9 mouse cellular contexts compared by ENCODE assay signal in the genomic region with DNA sequence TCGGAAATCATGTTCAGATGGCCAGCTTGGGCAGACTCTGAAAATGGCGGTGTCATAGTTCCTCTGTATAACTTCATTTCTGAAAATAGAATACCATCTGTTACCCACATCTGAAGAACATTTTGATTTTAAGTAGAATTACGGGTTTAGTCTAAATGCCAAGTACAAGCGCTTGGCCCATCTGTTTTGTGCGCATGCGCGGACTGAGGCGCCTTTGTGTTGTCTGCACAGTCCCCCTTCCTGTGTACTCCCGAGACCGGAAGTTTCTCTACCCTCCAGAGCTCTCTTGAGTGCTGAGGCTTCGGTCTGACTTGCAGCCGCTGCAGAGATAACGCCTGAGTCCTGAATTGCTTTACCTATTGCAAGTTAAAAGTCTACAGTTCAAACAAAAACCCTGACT. TPM values are rescaled to one million over a fixed set of nuclear protein-coding genes. Genes with fewer than 3 reads are reported as not detected.
DNase-seq lines count a peak whose midpoint lies in the region; ATAC-seq lines count a peak whose summit lies in the region.
"Had no signal": no experiment of that assay in that cellular context is flagged by ENCODE, and none has a peak within 500 bp of the region (broad histone marks: within the 10 kb centered on the region; RNA-seq: fewer than 3 reads in every experiment).

No protein-coding gene starts in this region.

- H3K4me1 ChIP-seq in liver, embryonic 11.5 days (replicated peaks; ENCODE audit: control insufficient read depth, insufficient read depth, low read length): peaks cover 14% of the 10 kb centered on the region

- H3K27ac ChIP-seq in liver, embryonic 11.5 days (ENCODE audit: low read depth, low read length): no peak overlapping the region
- H3K27ac ChIP-seq: embryonic facial prominence, embryonic 13.5 days; limb, embryonic 13.5 days had no signal

- H3K36me3 ChIP-seq in liver, embryonic 11.5 days (ENCODE audit: control insufficient read depth, insufficient read depth, low read length): peaks cover 39% of the 10 kb centered on the region

- H3K9me3 ChIP-seq in liver, embryonic 11.5 days (ENCODE audit: control insufficient read depth, low read length): peaks cover 7% of the 10 kb centered on the region; the same call in 1 of the 2 replicates

- H3K9ac ChIP-seq in liver, embryonic 11.5 days (ENCODE audit: low read depth, low read length): no peak overlapping the region
- H3K9ac ChIP-seq: embryonic facial prominence, embryonic 13.5 days; limb, embryonic 13.5 days had no signal

- 87% methylated on average over 13 of the region's 13 CpGs for WGBS in liver, embryonic 11.5 days

- no peaks in the 10 kb centered on the region for H3K27me3 ChIP-seq in liver, embryonic 11.5 days (replicated peaks; ENCODE audit: control insufficient read depth, insufficient read depth, low read length)
- H3K27me3 ChIP-seq: embryonic facial prominence, embryonic 13.5 days; limb, embryonic 13.5 days had no signal

- peak; percentile 36 to 38 for DNase-seq in spleen, adult 18-20 months
- DNase-seq in spleen, postnatal 4 days (ENCODE audit: low spot score in 2 of 2): no peak
- peak; percentile 81 for DNase-seq in cerebellum, adult 9-11 months
- peak; percentile 77 to 84 for DNase-seq in left cerebral cortex, adult 18-20 months (ENCODE audit: low spot score in 2 of 2)
- DNase-seq in thymus, postnatal 10 days (ENCODE audit: low spot score in 2 of 2): peak; percentile 66 to 71
- no peak for DNase-seq in liver, embryonic 11.5 days (ENCODE audit: low spot score)
- DNase-seq in embryo, embryonic 10 days (ENCODE audit: low spot score): no peak

- no peak for ATAC-seq in liver, embryonic 11.5 days (replicated peaks; ENCODE audit: low FRiP score)

- H3K4me2 ChIP-seq in liver, embryonic 11.5 days: no peak overlapping the region
- H3K4me2 ChIP-seq: embryonic facial prominence, embryonic 13.5 days; limb, embryonic 13.5 days had no signal

- no peak overlapping the region for H3K4me3 ChIP-seq in liver, embryonic 11.5 days (ENCODE audit: low read depth, low read length)
- H3K4me3 ChIP-seq: embryonic facial prominence, embryonic 13.5 days; limb, embryonic 13.5 days had no signal

RNA-seq across cellular contexts. Expression of a gene that starts 4.7 kb away (rescaled TPM):
- 10 to 100 TPM; 64.8 to 75.6 TPM for total RNA-seq in left cerebral cortex, adult 18-20 months (2021)
- 48.6 and 54.6 TPM in 2 replicates for polyA plus RNA-seq in liver, embryonic 11.5 days (2014; fragmentation: Nextera tagmentation; extraction: Ambion mirVana)

RNA-seq across cellular contexts. Expression of a gene that starts 9.0 kb away (rescaled TPM):
- 1 to 10 TPM; 5.6 to 7.7 TPM for total RNA-seq in left cerebral cortex, adult 18-20 months (2021)
- 7.6 and 7.7 TPM in 2 replicates for polyA plus RNA-seq in liver, embryonic 11.5 days (2014; fragmentation: Nextera tagmentation; extraction: Ambion mirVana)

RNA-seq across cellular contexts. Expression of a gene that starts 9.1 kb away (rescaled TPM):
- 1 to 10 TPM in 1 of 2 experiments, not detected in 1; 1.5 TPM for total RNA-seq in left cerebral cortex, adult 18-20 months (2021)
- 0.32 and 0.43 TPM in 2 replicates for polyA plus RNA-seq in liver, embryonic 11.5 days (2014; fragmentation: Nextera tagmentation; extraction: Ambion mirVana)

RNA-seq across cellular contexts. Expression of a gene that starts 22.4 kb away (rescaled TPM):
- total RNA-seq in left cerebral cortex, adult 18-20 months (2021): 10 to 100 TPM; 31.3 to 36.0 TPM
- polyA plus RNA-seq in liver, embryonic 11.5 days (2014; fragmentation: Nextera tagmentation; extraction: Ambion mirVana): 2.8 and 2.9 TPM in 2 replicates

RNA-seq across cellular contexts. Expression of a gene that starts 26.6 kb away (rescaled TPM):
- 1 to 10 TPM; 4.1 to 6.0 TPM for total RNA-seq in left cerebral cortex, adult 18-20 months (2021)
- polyA plus RNA-seq in liver, embryonic 11.5 days (2014; fragmentation: Nextera tagmentation; extraction: Ambion mirVana): 3.9 and 4.1 TPM in 2 replicates

Comparison
In these comparisons a context has a peak if more than half of its experiments do, and no peak if none do; other contexts are left out.
1. DNase-seq: peak in spleen, adult 18-20 months (2 of 2), cerebellum, adult 9-11 months (single experiment), left cerebral cortex, adult 18-20 months (2 of 2) and thymus, postnatal 10 days (2 of 2); none in spleen, postnatal 4 days (0 of 2), liver, embryonic 11.5 days (single experiment) and embryo, embryonic 10 days (single experiment).